Mouse (Mus musculus) kidney, adult 2 months (tissue): ENCODE results near the gene Gm7534.

Source experiments
- CTCF ChIP-seq: fragments of 200-500 bp; conservative IDR thresholded peaks from 2 replicates; pipeline ENCODE4 v1.5.1; 2011; ENCODE audit warnings: low read depth, mild to moderate bottlenecking, control low read depth, low read length, moderate library complexity, mixed read lengths; ENCODE audit not compliant: insufficient read depth, insufficient read length
- POLR2A ChIP-seq: fragments of 200-500 bp; IDR thresholded peaks from one replicate; pipeline ENCODE4 v1.6.1; 2011; ENCODE audit warnings: low read depth, low read length, control low read depth

GRCm38 (mm10) chr4:134181112-134181511 lies 21.7 kb downstream of the Gm7534 start:
- no peak for TF ChIP-seq CTCF
- TF ChIP-seq POLR2A: no peak
